In genomic region chr13:64180300-64180699, GRCm38 (mm10) we compare ENCODE assay signal across 13 mouse cellular contexts. TPM values are rescaled to one million over a fixed set of nuclear protein-coding genes. Genes with fewer than 3 reads are reported as not detected.
A peak's percentile ranks its signal among the peaks of the same experiment; 100 is the strongest.
DNase-seq lines count a peak whose midpoint lies in the region; ATAC-seq and TF ChIP-seq lines count a peak whose summit lies in the region.
"Had no signal": no experiment of that assay in that cellular context is flagged by ENCODE, and none has a peak within 500 bp of the region (broad histone marks: within the 10 kb centered on the region; RNA-seq: fewer than 3 reads in every experiment).

No protein-coding gene starts in this region.

- TF ChIP-seq CTCF in kidney, postnatal 0 days (IDR thresholded peaks at IDR 0.05; ENCODE audit: low read depth) = peak; percentile 42; the same call in 1 of the 2 replicates

- 95% methylated on average over 4 of the region's 4 CpGs for WGBS in kidney, postnatal 0 days

- peaks cover 23% of the 10 kb centered on the region; the same call in 1 of the 2 replicates for H3K36me3 ChIP-seq in kidney, postnatal 0 days (ENCODE audit: insufficient read depth, low read length)
- H3K36me3 ChIP-seq in ES-E14 (ENCODE audit: control insufficient read depth, insufficient read depth, low read length, poor library complexity, severe bottlenecking) = no peaks in the 10 kb centered on the region

- no peak overlapping the region for H3K4me2 ChIP-seq in kidney, postnatal 0 days (ENCODE audit: low read length)
- H3K4me2 ChIP-seq: embryonic facial prominence, embryonic 15.5 days; forebrain, embryonic 13.5 days; heart, embryonic 13.5 days; hindbrain, embryonic 15.5 days; midbrain, embryonic 15.5 days had no signal

- ATAC-seq in kidney, postnatal 0 days (replicated peaks; ENCODE audit: low FRiP score, low read depth) = no peak
- ATAC-seq in megakaryocyte, adult 5-6 weeks (ENCODE audit: poor library complexity, severe bottlenecking) = peak; percentile 30; the same call in 1 of the 2 replicates
- ATAC-seq: forebrain, embryonic 13.5 days; midbrain, embryonic 15.5 days had no signal

- in situ Hi-C loops in ES-E14 (cut with MboI; ENCODE audit: low sequenced_read_pairs in 2 of 2, unreplicated experiment in 2 of 2) = loop anchor here (10.0 kb wide), 1 partner anchor 135 kb away; the partner anchor contains the start of gene Aaed1 (in 2 of the 2)

- H3K4me1 ChIP-seq in kidney, postnatal 0 days (replicated peaks; ENCODE audit: insufficient read depth, low read length) = no peaks in the 10 kb centered on the region
- peaks cover 0 to 4% of the 10 kb centered on the region in 2 experiments; a peak in 2 of 4 replicates for H3K4me1 ChIP-seq in ES-E14 (ENCODE audit: control insufficient read depth in 2 of 2, insufficient read depth in 2 of 2, low read length in 2 of 2, poor library complexity in 1 of 2)
- H3K4me1 ChIP-seq: embryonic facial prominence, embryonic 15.5 days; hindbrain, embryonic 15.5 days; midbrain, embryonic 15.5 days had no signal

- H3K9ac ChIP-seq in kidney, postnatal 0 days (ENCODE audit: low read depth, low read length) = no peak overlapping the region
- H3K9ac ChIP-seq in ES-E14 (ENCODE audit: insufficient read depth, low read depth, low read length, poor library complexity, severe bottlenecking) = no peak overlapping the region
- H3K9ac ChIP-seq: embryonic facial prominence, embryonic 15.5 days; forebrain, embryonic 13.5 days; heart, embryonic 13.5 days; hindbrain, embryonic 15.5 days; midbrain, embryonic 15.5 days had no signal

- no peaks in the 10 kb centered on the region for H3K27me3 ChIP-seq in kidney, postnatal 0 days (ENCODE audit: insufficient read depth, low read length)
- H3K27me3 ChIP-seq: embryonic facial prominence, embryonic 15.5 days; forebrain, embryonic 13.5 days; heart, embryonic 13.5 days; hindbrain, embryonic 15.5 days; midbrain, embryonic 15.5 days; Patski had no signal

- no peaks in the 10 kb centered on the region for H3K9me3 ChIP-seq in kidney, postnatal 0 days (replicated peaks; ENCODE audit: low read length)
- H3K9me3 ChIP-seq in ES-E14 (ENCODE audit: control insufficient read depth, insufficient read depth, low read depth, low read length) = no peaks in the 10 kb centered on the region
- H3K9me3 ChIP-seq: embryonic facial prominence, embryonic 15.5 days; forebrain, embryonic 13.5 days; hindbrain, embryonic 15.5 days; midbrain, embryonic 15.5 days had no signal

- H3K4me3 ChIP-seq in kidney, postnatal 0 days (replicated peaks; ENCODE audit: low read depth, low read length) = no peak overlapping the region
- H3K4me3 ChIP-seq in ES-E14 (ENCODE audit: insufficient read depth in 1 of 2, low read depth in 1 of 2, low read length in 2 of 2, poor library complexity in 1 of 2, severe bottlenecking in 1 of 2) = no peak overlapping the region
- H3K4me3 ChIP-seq: embryonic facial prominence, embryonic 15.5 days; forebrain, embryonic 13.5 days; heart, embryonic 13.5 days; hindbrain, embryonic 15.5 days; midbrain, embryonic 15.5 days had no signal

- no peak overlapping the region for H3K27ac ChIP-seq in kidney, postnatal 0 days
- H3K27ac ChIP-seq in ES-E14 (ENCODE audit: insufficient read depth, low read depth, low read length, poor library complexity, severe bottlenecking) = no peak overlapping the region
- H3K27ac ChIP-seq: embryonic facial prominence, embryonic 15.5 days; forebrain, embryonic 13.5 days; heart, embryonic 13.5 days; hindbrain, embryonic 15.5 days; midbrain, embryonic 15.5 days had no signal

- no peak for DNase-seq in kidney, postnatal 0 days (ENCODE audit: low spot score)
- no peak for DNase-seq in kidney, adult 11 months
- peak; percentile 12 for DNase-seq in CD4-positive helper T cell, adult 2 months (ENCODE audit: low read depth, low spot score)
- DNase-seq in ES-E14 (ENCODE audit: low read depth, low spot score) = peak; percentile 58
- no peak for DNase-seq in adrenal gland, adult 8-10 months
- no peak for DNase-seq in ovary, postnatal 14 days (ENCODE audit: low spot score)

TF ChIP-seq in ES-E14, 5 proteins besides CTCF, POLR2A, EP300 and RAD21:
- no peak for TF ChIP-seq CHD2 (IDR thresholded peaks at IDR 0.05; ENCODE audit: low read depth, low read length)
- TF ChIP-seq ZC3H11A (IDR thresholded peaks at IDR 0.05; ENCODE audit: borderline replicate concordance, low read depth, low read length) = 0 out of 2 replicates have a peak, but pooled peaks have one; percentile 20

RNA-seq across cellular contexts. Expression of gene Habp4, which starts 18.7 kb away (rescaled TPM):
- polyA plus RNA-seq in kidney, postnatal 0 days (2015; fragmentation: Nextera tagmentation; extraction: Ambion mirVana) = 32.2 and 37.4 TPM in 2 replicates
- 4.3 and 5.3 TPM in 2 replicates for total RNA-seq in ES-E14 (2012; rRNA removed)
- total RNA-seq in megakaryocyte, adult 5-6 weeks (2015) = 6.2 and 7.2 TPM in 2 replicates
- 5.0 and 6.5 TPM in 2 replicates for total RNA-seq in megakaryocyte, adult 5-6 weeks (2017)
- 10 to 100 TPM; 33.4 to 57.7 (median 43.0) TPM for total RNA-seq in adrenal gland, adult 8-10 months (2022)

RNA-seq across cellular contexts. Expression of gene Zfp367, which starts 27.3 kb away (rescaled TPM):
- 13.1 and 15.2 TPM in 2 replicates for polyA plus RNA-seq in kidney, postnatal 0 days (2015; fragmentation: Nextera tagmentation; extraction: Ambion mirVana)
- 18.0 and 24.8 TPM in 2 replicates for total RNA-seq in ES-E14 (2012; rRNA removed)
- 26.4 and 34.6 TPM in 2 replicates for total RNA-seq in megakaryocyte, adult 5-6 weeks (2015)
- 38.7 and 48.5 TPM in 2 replicates for total RNA-seq in megakaryocyte, adult 5-6 weeks (2017)
- 10 to 100 TPM; 18.7 to 25.5 (median 23.4) TPM for total RNA-seq in adrenal gland, adult 8-10 months (2022)

RNA-seq across cellular contexts. Expression of gene Slc35d2, which starts 51.1 kb away (rescaled TPM):
- 8.5 and 9.8 TPM in 2 replicates for polyA plus RNA-seq in kidney, postnatal 0 days (2015; fragmentation: Nextera tagmentation; extraction: Ambion mirVana)
- total RNA-seq in ES-E14 (2012; rRNA removed) = 7.1 and 9.4 TPM in 2 replicates
- total RNA-seq in megakaryocyte, adult 5-6 weeks (2015) = 11.2 and 16.0 TPM in 2 replicates
- 18.1 and 18.4 TPM in 2 replicates for total RNA-seq in megakaryocyte, adult 5-6 weeks (2017)
- 10 to 100 TPM in 3 of 4 experiments, 1 to 10 TPM in 1; 6.9 to 10.6 (median 10.3) TPM for total RNA-seq in adrenal gland, adult 8-10 months (2022)

Comparison
In these comparisons a context has a peak if more than half of its experiments do, and no peak if none do; other contexts are left out.
1. DNase-seq: peak in CD4-positive helper T cell, adult 2 months (single experiment) and ES-E14 (single experiment); none in kidney, postnatal 0 days (single experiment), kidney, adult 11 months (single experiment), adrenal gland, adult 8-10 months (single experiment) and ovary, postnatal 14 days (single experiment).